Mouse (Mus musculus) hindbrain, embryonic 15.5 days (tissue): ENCODE measurements around the gene Fam227a. TPM values are rescaled to one million over a fixed set of nuclear protein-coding genes. Genes with fewer than 3 reads are reported as not detected.

Source experiments
- ATAC-seq: fragments of 200-750 bp; cut with Nextera tagmentation; 2 replicates; pipeline ENCODE4 v1.8.0; 2017; ENCODE audit warnings: low read depth, moderate number of reproducible peaks, moderate TSS enrichment; ENCODE audit not compliant: low FRiP score
- H3K27ac ChIP-seq: fragments of 300-500 bp; sonication (generic); replicated peaks from 2 replicates; pipeline ENCODE4 v1.5.1; 2015; ENCODE audit warnings: mild to moderate bottlenecking, inconsistent platforms
- H3K27me3 ChIP-seq: fragments of 300-500 bp; sonication (generic); 2 replicates; pipeline ENCODE4 v1.6.1; 2015; ENCODE audit warnings: control low read depth, inconsistent platforms
- H3K36me3 ChIP-seq: fragments of 300-500 bp; sonication (generic); 2 replicates; pipeline ENCODE4 v1.6.1; 2015; ENCODE audit warnings: control low read depth, inconsistent platforms
- H3K4me1 ChIP-seq: fragments of 300-500 bp; sonication (generic); replicated peaks from 2 replicates; pipeline ENCODE4 v1.6.1; 2015; ENCODE audit warnings: control low read depth, inconsistent platforms
- H3K4me2 ChIP-seq: fragments of 300-500 bp; sonication (generic); 2 replicates; pipeline ENCODE4 v1.6.1; 2015; ENCODE audit warnings: moderate library complexity, mild to moderate bottlenecking, inconsistent platforms
- H3K4me3 ChIP-seq: fragments of 300-500 bp; sonication (generic); 2 replicates; pipeline ENCODE4 v1.5.1; 2015; ENCODE audit warnings: mild to moderate bottlenecking, inconsistent platforms
- H3K9ac ChIP-seq: fragments of 300-500 bp; sonication (generic); 2 replicates; pipeline ENCODE4 v1.6.1; 2015; ENCODE audit warnings: inconsistent platforms
- H3K9me3 ChIP-seq: fragments of 300-500 bp; sonication (generic); 2 replicates; pipeline ENCODE4 v1.6.1; 2016; ENCODE audit warnings: control low read depth, inconsistent platforms
- WGBS: fragments of 180-500 bp; shearing (Covaris S2); methylation state at CpG from one replicate; pipeline ENCODE4 v1.1.7; 2015; 5-methylcytosine and 5-hydroxymethylcytosine counted together
- polyA plus RNA-seq: library from polyadenylated mRNA; unstranded; fragments of >200 nt; fragmentation: Nextera tagmentation; extraction: Ambion mirVana; gene quantifications from 2 replicates; pipeline ENCODE4 v1.2.1, GENCODE M21; 2015

Fam227a gene
- polyA plus RNA-seq, 1 experiment from 2014 or later = 4.5 TPM

DNA sequence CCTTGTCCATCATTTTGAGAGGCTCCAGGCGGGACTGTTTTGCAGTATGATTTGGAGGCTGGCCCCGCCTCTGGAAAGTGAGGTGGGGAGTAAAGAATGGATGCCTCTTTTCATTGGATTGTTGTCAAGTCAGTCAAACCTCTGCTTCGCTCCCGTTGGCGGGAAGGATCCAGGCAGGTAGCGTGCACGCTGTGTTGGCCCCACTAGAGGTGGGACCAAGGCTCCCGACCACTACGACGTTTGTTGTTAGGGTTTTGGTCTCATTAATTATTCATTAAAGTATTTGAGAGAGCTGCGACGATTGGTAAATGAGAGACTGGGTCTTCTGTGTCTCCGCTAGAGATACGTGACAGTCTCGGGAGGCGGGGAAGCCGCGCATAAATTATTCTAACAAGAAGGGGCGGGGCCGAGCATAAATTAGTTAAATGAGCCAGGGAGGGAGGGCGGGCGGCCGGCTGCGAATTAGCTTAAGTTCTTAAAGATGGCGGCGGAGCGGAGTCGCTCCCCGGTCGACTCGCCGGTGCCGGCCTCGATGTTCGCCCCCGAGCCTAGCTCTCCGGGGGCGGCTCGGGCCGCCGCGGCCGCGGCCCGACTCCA lies 31.8 kb upstream of the Fam227a start, which contains the start of gene Gtpbp1:
Gtpbp1 (plus strand) TSS at position 420 of the 597 bp plus-strand sequence.
- Histone ChIP-seq H3K27ac (peak within 1 kb of the TSS; percentile 86), H3K9ac (peak within 1 kb of the TSS; percentile 79), H3K4me3 (peak within 1 kb of the TSS; percentile 76), H3K36me3 (peaks cover 3% of the 10 kb centered on the region; the same call in 1 of the 2 replicates), H3K9me3 (no peaks in the 10 kb centered on the region), H3K4me2 (peak within 1 kb of the TSS; percentile 92), H3K4me1 (peaks cover 55% of the 10 kb centered on the region), H3K27me3 (no peaks in the 10 kb centered on the region)
- ATAC-seq = peak; percentile 98
- WGBS = under 1% methylated on average over 45 of the region's 45 CpGs

DNA sequence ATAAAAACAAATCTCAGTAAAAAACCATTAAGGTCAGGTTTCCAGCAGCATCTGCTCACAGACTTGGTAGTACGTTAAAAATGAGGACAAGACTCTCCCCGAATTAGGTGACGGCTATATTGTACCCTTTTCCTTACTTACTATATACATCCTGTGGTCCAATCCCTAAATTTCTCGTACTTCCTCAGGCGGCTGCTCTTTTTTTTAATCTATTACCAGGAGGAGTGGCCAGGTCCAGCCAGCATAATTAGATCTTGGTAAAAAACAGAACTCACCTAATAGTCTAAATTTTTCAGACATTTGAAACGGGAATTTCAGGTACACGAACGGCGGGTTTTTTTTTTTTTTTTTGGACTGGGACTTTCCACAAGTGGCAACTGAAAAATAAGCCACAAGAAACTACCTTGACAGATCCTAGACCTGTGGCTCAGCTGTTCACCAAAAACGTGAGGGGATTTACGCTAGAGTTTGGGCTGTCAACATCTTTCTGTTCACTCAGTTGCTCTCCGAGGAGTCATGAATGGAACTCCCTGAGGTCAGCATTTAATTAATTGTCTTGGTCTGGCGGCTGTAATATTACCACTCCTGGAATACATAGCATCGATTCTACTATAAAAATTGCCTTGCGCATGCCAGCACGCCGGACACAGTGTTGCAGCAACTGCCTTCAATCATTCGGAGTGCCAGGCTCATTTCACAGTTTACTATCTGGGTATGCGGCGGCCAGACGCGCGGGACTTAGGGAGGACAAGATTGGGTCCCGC lies 31.1 kb upstream of the Fam227a start:
- H3K9ac ChIP-seq = no peak overlapping the region
- 16% methylated on average over 24 of the region's 24 CpGs for WGBS
- H3K4me1 ChIP-seq = peaks cover 62% of the 10 kb centered on the region

GRCm38 (mm10) chr15:79688268-79688956 lies 29.7 kb upstream of the Fam227a start:
- H3K9ac ChIP-seq = peak overlapping the region; percentile 90
- H3K9me3 ChIP-seq = no peaks in the 10 kb centered on the region
- 6% methylated on average over 8 of the region's 8 CpGs for WGBS
- H3K27ac ChIP-seq = peak overlapping the region; percentile 94
- H3K4me3 ChIP-seq = peak overlapping the region; percentile 95
- H3K36me3 ChIP-seq = no peaks in the 10 kb centered on the region
- peak overlapping the region; percentile 90 for H3K4me2 ChIP-seq
- no peaks in the 10 kb centered on the region for H3K27me3 ChIP-seq
- ATAC-seq = no peak
- peaks cover 68% of the 10 kb centered on the region for H3K4me1 ChIP-seq

More for the DNA sequence above, 31.1 kb upstream of the Fam227a start:
- no peaks in the 10 kb centered on the region for H3K9me3 ChIP-seq
- no peaks in the 10 kb centered on the region for H3K27me3 ChIP-seq
- H3K27ac ChIP-seq = peak overlapping the region; percentile 26
- peaks cover 3% of the 10 kb centered on the region; the same call in 1 of the 2 replicates for H3K36me3 ChIP-seq
- peak overlapping the region; percentile 57 for H3K4me2 ChIP-seq
- no peak for ATAC-seq
- H3K4me3 ChIP-seq = peak overlapping the region; percentile 76

DNA sequence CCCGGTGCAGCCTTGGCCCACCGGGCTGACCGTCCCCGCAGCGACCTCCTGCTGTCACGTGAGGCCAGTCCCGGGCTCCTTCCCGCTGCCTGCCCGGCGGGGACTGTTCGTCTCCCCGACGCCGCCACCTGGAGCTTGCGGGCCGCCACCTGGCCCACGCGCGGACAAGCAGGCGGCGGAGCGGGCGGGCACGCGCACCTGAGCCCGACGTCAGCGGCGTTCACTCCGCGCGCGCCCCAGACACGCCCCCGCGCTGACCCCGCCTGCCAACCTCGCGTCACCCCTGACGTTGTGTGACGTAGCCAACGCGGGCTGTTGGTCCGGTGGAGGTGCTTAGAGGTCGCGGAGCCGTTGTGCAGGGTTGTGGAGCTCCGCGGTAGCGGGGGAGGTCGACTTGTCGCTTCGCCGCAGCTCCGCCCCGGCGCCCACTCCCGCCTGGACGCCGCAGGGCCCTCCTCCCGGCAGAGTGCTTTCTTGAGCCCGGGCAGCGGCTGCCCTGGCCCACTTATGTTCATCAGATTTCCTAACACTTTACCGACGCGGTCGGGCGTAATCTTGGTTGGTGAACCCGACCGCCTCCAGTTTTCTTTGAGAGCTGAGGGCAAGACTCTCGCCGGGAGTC lies 29.0 kb upstream of the Fam227a start, which contains the start of gene Josd1:
Josd1 (minus strand) TSS at position 274 of the 622 bp plus-strand sequence.
- under 1% methylated on average over 69 of the region's 72 CpGs for WGBS
- H3K4me3 ChIP-seq = peak within 1 kb of the TSS; percentile 95
- peaks cover 70% of the 10 kb centered on the region for H3K4me1 ChIP-seq
- ATAC-seq = peak; percentile 44
- no peaks in the 10 kb centered on the region for H3K36me3 ChIP-seq
- H3K4me2 ChIP-seq = peak within 1 kb of the TSS; percentile 90
- H3K9me3 ChIP-seq = no peaks in the 10 kb centered on the region
- no peaks in the 10 kb centered on the region for H3K27me3 ChIP-seq
- H3K9ac ChIP-seq = peak within 1 kb of the TSS; percentile 90
- H3K27ac ChIP-seq = peak within 1 kb of the TSS; percentile 94

DNA sequence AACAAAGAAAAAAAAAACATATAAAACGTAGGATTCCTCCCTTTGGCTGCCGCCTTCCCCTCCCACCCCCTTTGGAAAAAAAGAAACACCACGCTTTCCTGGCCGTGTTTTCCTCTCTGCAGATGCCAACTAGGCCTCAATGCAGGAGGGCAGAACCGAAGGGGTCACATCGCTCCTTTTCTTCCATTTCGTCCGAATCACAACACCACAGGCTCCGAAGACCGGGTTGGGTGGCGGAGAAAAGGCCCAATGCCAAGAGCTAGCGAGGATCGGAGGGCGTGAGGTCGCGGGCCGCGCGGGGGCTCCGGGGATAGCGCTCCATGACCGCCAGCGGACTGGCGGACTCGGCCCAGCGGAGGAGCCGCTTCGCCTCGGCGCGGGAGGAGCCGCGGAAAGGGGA lies 28.4 kb upstream of the Fam227a start:
- Histone ChIP-seq H3K4me2 (peak overlapping the region; percentile 90), H3K9ac (peak overlapping the region; percentile 90), H3K4me1 (peaks cover 70% of the 10 kb centered on the region), H3K9me3 (no peaks in the 10 kb centered on the region), H3K36me3 (no peaks in the 10 kb centered on the region), H3K27me3 (no peaks in the 10 kb centered on the region), H3K27ac (peak overlapping the region; percentile 94), H3K4me3 (peak overlapping the region; percentile 95)
- WGBS = 0% methylated on average over 33 of the region's 33 CpGs
- no peak for ATAC-seq

GRCm38 (mm10) chr15:79686046-79686869 lies 27.5 kb upstream of the Fam227a start:
- no peaks in the 10 kb centered on the region for H3K9me3 ChIP-seq
- no peak for ATAC-seq
- H3K27ac ChIP-seq = no peak overlapping the region
- H3K4me3 ChIP-seq = peak overlapping the region; percentile 95
- H3K9ac ChIP-seq = peak overlapping the region; percentile 90
- 14% methylated on average over 15 of the region's 15 CpGs for WGBS
- no peaks in the 10 kb centered on the region for H3K36me3 ChIP-seq
- peaks cover 65% of the 10 kb centered on the region for H3K4me1 ChIP-seq
- no peaks in the 10 kb centered on the region for H3K27me3 ChIP-seq
- peak overlapping the region; percentile 90 for H3K4me2 ChIP-seq

- Histone ChIP-seq H3K36me3 (no peaks in the 10 kb centered on the region), H3K9ac (peak overlapping the region; percentile 90), H3K9me3 (no peaks in the 10 kb centered on the region), H3K4me2 (peak overlapping the region; percentile 90), H3K4me1 (peaks cover 71% of the 10 kb centered on the region), H3K4me3 (peak overlapping the region; percentile 95), H3K27me3 (no peaks in the 10 kb centered on the region), H3K27ac (no peak overlapping the region)
- 55% methylated on average over 6 of the region's 6 CpGs for WGBS
- ATAC-seq = no peak
Observed at GRCm38 (mm10) chr15:79685141-79685641, 26.4 kb upstream of the Fam227a start.

DNA sequence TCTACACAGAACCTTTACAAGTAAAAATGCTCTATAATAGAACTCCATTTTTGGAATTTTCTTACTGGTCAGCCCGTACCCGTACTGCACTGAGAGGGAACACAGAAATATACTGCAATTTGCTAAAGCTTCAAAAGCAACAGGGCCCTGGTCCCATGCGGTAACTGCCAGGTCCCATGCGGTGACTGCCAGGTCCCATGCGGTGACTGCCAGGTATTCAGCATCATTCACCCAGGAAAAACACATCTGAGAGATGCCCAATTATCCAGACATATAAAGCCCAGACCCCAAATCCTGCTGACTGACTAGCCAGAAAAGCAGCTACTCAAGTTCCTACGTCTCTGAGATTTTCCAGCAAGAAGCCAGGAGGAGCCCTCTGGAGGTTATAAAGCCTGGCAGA lies 25.9 kb upstream of the Fam227a start:
- Histone ChIP-seq H3K4me2 (peak overlapping the region; percentile 90), H3K4me1 (peaks cover 66% of the 10 kb centered on the region), H3K9ac (peak overlapping the region; percentile 90), H3K4me3 (peak overlapping the region; percentile 95), H3K27me3 (no peaks in the 10 kb centered on the region), H3K36me3 (no peaks in the 10 kb centered on the region), H3K9me3 (no peaks in the 10 kb centered on the region), H3K27ac (no peak overlapping the region)
- 74% methylated on average over 6 of the region's 6 CpGs for WGBS
- no peak for ATAC-seq

GRCm38 (mm10) chr15:79683707-79684465 lies 25.1 kb upstream of the Fam227a start:
- Histone ChIP-seq H3K27me3 (no peaks in the 10 kb centered on the region), H3K9ac (peak overlapping the region; percentile 90; the same call in 1 of the 2 replicates), H3K36me3 (no peaks in the 10 kb centered on the region), H3K4me3 (peak overlapping the region; percentile 95; the same call in 1 of the 2 replicates), H3K9me3 (no peaks in the 10 kb centered on the region), H3K4me2 (peak overlapping the region; percentile 90), H3K4me1 (peaks cover 62% of the 10 kb centered on the region), H3K27ac (no peak overlapping the region)
- ATAC-seq = no peak
- WGBS = 76% methylated on average over 19 of the region's 19 CpGs

DNA sequence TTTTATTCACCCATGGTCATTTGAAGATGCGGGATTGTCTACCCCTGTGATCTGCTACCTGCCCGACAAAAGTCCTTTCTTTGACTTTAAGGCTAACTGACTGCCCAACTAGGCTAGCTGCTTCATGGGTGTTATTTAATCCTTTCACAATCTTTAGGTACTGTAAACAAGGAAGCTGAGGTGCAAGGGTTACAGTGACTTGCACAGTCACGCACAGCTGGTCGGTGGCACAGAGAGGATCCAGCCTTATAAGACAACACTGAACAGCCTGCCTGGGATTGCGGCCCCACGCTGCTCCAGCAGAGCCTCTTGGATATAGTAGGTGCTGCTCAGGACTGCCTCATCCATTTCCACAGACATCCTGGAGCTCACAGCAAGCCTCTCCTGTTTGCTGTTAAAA lies 24.4 kb upstream of the Fam227a start:
- H3K9me3 ChIP-seq = no peaks in the 10 kb centered on the region
- no peaks in the 10 kb centered on the region for H3K27me3 ChIP-seq
- peak overlapping the region; percentile 90 for H3K4me2 ChIP-seq
- peaks cover 57% of the 10 kb centered on the region for H3K4me1 ChIP-seq
- 85% methylated on average over 6 of the region's 6 CpGs for WGBS
- H3K36me3 ChIP-seq = no peaks in the 10 kb centered on the region
- no peak overlapping the region for H3K9ac ChIP-seq
- no peak for ATAC-seq
- H3K4me3 ChIP-seq = no peak overlapping the region
- H3K27ac ChIP-seq = no peak overlapping the region
